Mouse (Mus musculus): ENCODE data around the gene Slc35e3. TPM values are rescaled to one million over a fixed set of nuclear protein-coding genes. Genes with fewer than 3 reads are reported as not detected.

Slc35e3 gene
- polyA plus RNA-seq, 1 experiment from 2014 or later = 8.2 TPM

DNA sequence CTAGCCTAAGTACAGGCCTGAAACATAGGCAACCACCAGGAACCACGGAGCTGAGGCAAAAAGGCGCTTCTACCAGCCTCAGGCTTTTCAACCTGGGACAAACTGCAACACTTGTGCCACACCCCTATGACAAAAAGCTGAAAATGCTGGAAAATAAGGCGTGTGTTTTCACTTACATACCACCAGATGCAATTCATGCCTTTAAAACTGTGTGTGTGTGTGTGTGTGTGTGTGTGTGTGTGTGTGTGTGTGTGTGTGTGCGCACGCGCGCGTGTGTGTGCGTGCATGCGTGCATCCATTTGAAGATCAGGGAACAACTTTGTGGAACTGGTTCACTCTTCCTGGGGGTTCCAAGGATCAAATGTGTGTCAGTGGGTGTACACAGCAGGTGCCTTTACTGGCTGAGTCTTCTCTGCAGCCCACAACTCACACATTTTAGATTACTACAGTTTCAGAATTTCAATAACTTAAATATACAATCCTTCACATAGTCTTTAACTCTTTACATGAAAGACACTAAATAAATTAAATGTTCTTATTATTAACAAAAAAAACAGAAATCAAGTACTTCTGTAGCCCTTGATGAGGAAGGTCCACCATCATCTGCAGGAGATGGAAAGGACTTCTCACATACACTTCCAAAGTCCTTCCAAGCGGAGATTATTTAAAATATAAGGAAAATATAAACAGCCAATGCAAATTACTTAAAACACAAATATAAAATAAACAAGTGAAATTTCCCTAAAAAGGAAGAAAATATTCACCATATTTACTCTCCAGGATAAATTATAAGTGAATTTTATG is 56.7 kb downstream of the Slc35e3 start:
- Histone ChIP-seq H3K4me3 (no peak overlapping the region), H3K36me3 (peaks cover 65% of the 10 kb centered on the region), H3K27me3 (replicated peaks) (no peaks in the 10 kb centered on the region), H3K9ac (no peak overlapping the region), H3K4me1 (no peaks in the 10 kb centered on the region), H3K27ac (replicated peaks) (no peak overlapping the region), H3K4me2 (no peak overlapping the region), H3K9me3 (no peaks in the 10 kb centered on the region)
- ATAC-seq (ENCODE audit: extremely low read depth, insufficient number of reproducible peaks, low FRiP score, low TSS enrichment) = no peak
- 91% methylated on average over 11 of the region's 11 CpGs for WGBS

DNA sequence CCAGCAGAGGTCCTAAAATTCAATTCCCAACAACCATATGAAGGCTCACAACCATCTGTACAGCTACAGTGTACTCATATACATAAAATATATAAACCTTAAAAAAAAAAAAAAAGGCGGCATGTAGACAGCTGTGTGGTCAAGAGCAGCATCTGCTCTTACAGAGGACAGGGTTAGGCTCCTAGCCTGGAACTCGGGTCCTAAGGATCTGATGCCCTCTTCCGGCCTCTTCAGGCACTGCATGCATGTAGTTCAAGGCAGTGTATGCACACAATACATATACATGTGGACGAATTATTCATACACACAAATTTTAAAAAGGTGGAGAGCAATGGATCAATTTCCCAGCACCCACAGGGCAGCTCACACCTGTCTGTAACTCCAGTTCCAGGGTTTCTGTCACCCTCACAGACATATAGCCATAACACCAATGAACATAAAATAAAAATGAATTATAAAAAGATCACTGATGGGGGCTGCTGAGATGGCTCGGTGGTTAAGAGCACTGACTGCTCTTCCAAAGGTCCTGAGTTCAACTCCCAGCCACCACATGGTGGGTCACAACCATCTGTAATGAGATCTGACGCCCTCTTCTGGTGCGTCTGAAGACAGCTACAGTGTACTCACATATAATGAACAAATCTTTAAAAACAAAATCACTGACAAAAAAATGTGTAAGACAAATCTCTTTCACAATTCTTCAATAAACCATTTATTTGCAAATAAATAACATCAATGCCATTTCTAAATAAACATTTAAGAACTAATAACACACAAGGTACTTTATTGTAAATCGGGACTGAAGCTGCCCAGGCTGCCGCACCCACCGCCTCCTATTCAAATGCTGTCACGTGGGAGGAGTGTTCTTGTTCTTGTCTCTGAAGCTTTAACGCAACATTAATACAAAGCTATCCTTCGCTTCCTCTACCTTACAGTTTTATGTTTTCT is 57.7 kb downstream of the Slc35e3 start:
- H3K27me3 ChIP-seq (replicated peaks) = no peaks in the 10 kb centered on the region
- H3K4me1 ChIP-seq = no peaks in the 10 kb centered on the region
- peaks cover 57% of the 10 kb centered on the region for H3K36me3 ChIP-seq
- ATAC-seq (ENCODE audit: extremely low read depth, insufficient number of reproducible peaks, low FRiP score, low TSS enrichment) = no peak
- no peak overlapping the region for H3K9ac ChIP-seq
- no peaks in the 10 kb centered on the region for H3K9me3 ChIP-seq
- WGBS = 82% methylated on average over 13 of the region's 13 CpGs
- no peak overlapping the region for H3K4me3 ChIP-seq
- no peak overlapping the region for H3K27ac ChIP-seq (replicated peaks)
- no peak overlapping the region for H3K4me2 ChIP-seq

DNA sequence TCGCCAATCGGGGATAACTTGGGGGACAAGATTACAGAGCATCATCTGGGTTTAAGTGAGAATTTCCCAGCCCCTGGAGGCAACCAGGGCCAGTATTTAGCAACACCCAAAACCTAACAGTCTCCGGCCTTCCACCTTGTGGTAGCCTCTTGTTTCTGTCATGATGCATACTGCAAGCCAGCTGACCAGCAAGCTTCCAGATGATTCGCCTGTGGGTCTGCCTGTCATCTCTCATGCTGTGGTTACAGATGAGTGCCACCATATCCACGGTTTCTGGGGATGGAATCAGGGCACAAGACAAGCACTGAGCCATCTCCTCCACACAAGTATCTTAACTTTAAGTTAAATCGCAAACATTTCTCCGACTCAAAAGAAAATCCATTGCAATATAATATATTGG is 58.6 kb downstream of the Slc35e3 start:
- H3K27ac ChIP-seq (replicated peaks) = no peak overlapping the region
- no peak for ATAC-seq (ENCODE audit: extremely low read depth, insufficient number of reproducible peaks, low FRiP score, low TSS enrichment)
- H3K27me3 ChIP-seq (replicated peaks) = no peaks in the 10 kb centered on the region
- no peak overlapping the region for H3K4me2 ChIP-seq
- peaks cover 49% of the 10 kb centered on the region for H3K36me3 ChIP-seq
- no peak overlapping the region for H3K9ac ChIP-seq
- 84% methylated on average over 7 of the region's 7 CpGs for WGBS
- no peak overlapping the region for H3K4me3 ChIP-seq
- no peaks in the 10 kb centered on the region for H3K4me1 ChIP-seq
- no peaks in the 10 kb centered on the region for H3K9me3 ChIP-seq

DNA sequence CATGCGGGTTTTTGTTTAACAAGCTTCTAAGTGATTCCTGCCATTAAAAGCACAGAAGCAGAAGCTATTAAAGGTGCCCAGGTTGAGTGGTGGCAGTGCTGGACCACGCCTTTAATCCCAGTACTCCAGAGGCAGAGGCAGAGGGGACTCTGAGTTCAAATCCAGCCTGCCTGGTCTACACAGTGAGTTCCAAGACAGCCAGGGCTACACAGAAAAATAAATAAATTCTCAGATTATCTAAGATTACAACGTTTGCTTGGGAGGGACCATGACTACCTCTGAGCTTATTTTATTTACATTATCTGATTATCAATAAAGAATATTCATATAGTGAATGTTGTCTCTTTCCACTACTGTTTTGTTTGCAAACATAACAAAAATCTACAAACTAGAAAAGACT is 59.1 kb downstream of the Slc35e3 start:
- Histone ChIP-seq H3K4me3 (no peak overlapping the region), H3K27me3 (replicated peaks) (no peaks in the 10 kb centered on the region), H3K9ac (no peak overlapping the region), H3K27ac (replicated peaks) (no peak overlapping the region), H3K9me3 (no peaks in the 10 kb centered on the region), H3K4me1 (no peaks in the 10 kb centered on the region), H3K36me3 (peaks cover 44% of the 10 kb centered on the region), H3K4me2 (no peak overlapping the region)
- ATAC-seq (ENCODE audit: extremely low read depth, insufficient number of reproducible peaks, low FRiP score, low TSS enrichment) = no peak
- 70% methylated on average over 3 of the region's 3 CpGs for whole genome bisulfite sequencing

DNA sequence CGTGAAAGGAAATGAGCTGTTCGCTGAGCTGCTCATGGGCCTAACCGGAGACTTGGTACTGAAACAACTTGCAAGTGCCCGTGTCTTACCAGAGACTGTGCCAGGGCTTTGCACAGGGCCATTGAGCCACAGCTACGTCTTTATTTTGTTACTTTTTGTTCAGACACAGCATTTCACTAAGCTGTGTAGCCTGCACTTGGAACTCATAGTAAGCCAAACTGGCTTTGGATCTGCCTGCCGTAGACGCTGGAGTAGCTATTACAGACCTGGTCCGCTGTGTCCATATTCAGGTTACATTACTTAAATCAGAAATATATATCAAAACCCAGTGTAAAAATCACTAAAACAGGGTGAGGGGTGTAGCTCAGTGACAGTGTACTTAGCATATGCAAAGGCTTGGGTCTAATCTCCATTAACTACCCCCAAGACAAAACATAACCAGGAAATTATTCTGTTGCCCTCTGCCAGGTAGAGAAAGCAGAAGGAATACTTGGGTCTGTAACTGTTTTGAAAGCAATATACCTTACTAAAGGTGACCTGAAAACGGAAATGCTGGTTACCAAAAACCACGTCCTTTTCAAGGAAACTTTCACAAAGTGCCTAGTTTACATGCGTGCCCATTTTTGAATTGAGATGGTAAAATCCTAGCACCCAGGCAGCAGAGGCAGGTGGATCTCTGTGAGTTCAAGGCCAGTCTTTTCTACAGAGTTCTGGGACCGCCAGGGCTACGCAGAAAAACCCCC is 60.1 kb downstream of the Slc35e3 start:
- H3K4me3 ChIP-seq = no peak overlapping the region
- peaks cover 35% of the 10 kb centered on the region for H3K36me3 ChIP-seq
- H3K9me3 ChIP-seq = no peaks in the 10 kb centered on the region
- no peak overlapping the region for H3K27ac ChIP-seq (replicated peaks)
- 87% methylated on average over 13 of the region's 13 CpGs for WGBS
- no peak for ATAC-seq (ENCODE audit: extremely low read depth, insufficient number of reproducible peaks, low FRiP score, low TSS enrichment)
- no peak overlapping the region for H3K9ac ChIP-seq
- no peaks in the 10 kb centered on the region for H3K4me1 ChIP-seq
- H3K4me2 ChIP-seq = no peak overlapping the region
- 0 out of 2 replicates have a peak, but pooled peaks cover 6% of the 10 kb centered on the region for H3K27me3 ChIP-seq (replicated peaks)

DNA sequence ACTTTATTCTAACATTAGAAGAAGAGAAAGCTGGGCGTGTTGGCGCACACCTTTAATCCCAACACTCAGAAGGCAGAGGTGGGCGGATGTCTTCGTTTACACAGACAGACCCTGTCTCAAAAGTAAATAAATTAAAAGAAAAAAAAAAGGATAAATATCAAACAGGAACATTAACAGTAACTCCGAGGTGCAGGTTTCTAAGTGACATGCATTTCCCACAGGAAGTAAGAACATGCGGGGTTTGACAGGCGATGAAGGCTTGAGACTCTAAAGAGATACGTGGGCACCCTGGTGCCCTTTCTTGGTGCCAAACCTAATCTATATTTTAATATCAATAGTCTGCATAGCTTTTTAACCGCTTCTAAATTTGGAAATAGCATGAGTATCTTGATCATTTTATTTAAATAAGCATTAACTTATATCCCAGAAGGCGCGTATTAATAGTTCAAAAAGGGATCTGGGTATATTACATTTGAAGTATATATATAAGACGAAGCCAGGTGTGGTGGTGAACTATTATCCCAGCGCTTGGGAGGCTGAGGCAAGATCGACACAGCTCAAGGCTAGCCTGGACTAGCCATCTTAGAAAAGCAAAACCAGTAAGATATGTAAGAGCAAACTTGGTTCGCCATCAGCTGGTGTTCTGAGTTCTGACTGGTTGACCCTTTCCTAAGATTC is 60.9 kb downstream of the Slc35e3 start:
- Histone ChIP-seq H3K4me2 (no peak overlapping the region), H3K9ac (no peak overlapping the region), H3K4me3 (no peak overlapping the region), H3K27ac (replicated peaks) (no peak overlapping the region), H3K36me3 (peaks cover 28% of the 10 kb centered on the region), H3K4me1 (no peaks in the 10 kb centered on the region), H3K9me3 (no peaks in the 10 kb centered on the region), H3K27me3 (replicated peaks) (0 out of 2 replicates have a peak, but pooled peaks cover 9% of the 10 kb centered on the region)
- 83% methylated on average over 15 of the region's 15 CpGs for WGBS
- no peak for ATAC-seq (ENCODE audit: extremely low read depth, insufficient number of reproducible peaks, low FRiP score, low TSS enrichment)

DNA sequence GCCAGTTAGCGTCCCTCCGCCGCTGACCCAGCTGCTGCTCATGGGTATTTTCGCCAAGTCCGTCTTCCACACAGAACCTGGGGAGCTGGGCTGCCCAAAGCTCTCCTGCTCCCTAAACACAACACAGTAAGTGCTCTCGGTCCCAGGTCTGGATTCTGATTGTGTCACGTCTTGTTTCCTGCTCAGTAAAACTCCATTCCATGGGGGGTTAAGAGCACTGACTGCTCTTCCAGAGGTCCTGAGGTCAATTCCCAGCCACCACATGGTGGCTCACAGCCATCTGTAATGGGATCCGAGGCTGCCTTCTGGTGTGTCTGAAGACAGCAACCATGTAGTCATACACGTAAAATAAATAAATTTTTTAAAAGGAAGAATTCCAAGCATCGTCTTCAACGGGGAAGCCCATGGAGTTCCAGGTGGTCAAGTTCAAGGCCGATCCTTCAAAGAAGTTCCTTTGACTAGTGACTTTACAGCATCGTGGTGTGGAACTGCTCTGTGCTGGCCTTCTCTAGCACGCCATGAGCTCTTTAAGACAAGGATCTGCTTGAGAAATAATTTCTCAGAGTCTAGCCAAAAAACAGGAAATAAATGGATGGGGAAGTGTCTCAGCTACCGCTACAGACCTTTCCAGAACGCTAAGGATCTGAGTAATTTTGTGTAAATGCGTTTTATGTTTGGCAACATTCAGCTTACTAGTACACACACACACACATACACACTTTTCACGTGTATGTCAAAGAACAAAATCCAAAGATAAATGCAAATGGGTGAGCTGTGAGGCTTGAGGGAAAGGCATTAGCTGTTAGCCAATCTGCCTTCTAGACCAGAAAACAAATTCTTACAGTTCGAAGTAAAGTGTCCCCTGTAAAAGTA is 61.6 kb downstream of the Slc35e3 start:
- Histone ChIP-seq H3K9me3 (no peaks in the 10 kb centered on the region), H3K9ac (no peak overlapping the region), H3K4me1 (no peaks in the 10 kb centered on the region), H3K4me3 (no peak overlapping the region), H3K4me2 (no peak overlapping the region), H3K27ac (replicated peaks) (no peak overlapping the region), H3K36me3 (peaks cover 21% of the 10 kb centered on the region), H3K27me3 (replicated peaks) (0 out of 2 replicates have a peak, but pooled peaks cover 11% of the 10 kb centered on the region)
- 76% methylated on average over 19 of the region's 19 CpGs for WGBS
- no peak for ATAC-seq (ENCODE audit: extremely low read depth, insufficient number of reproducible peaks, low FRiP score, low TSS enrichment)

DNA sequence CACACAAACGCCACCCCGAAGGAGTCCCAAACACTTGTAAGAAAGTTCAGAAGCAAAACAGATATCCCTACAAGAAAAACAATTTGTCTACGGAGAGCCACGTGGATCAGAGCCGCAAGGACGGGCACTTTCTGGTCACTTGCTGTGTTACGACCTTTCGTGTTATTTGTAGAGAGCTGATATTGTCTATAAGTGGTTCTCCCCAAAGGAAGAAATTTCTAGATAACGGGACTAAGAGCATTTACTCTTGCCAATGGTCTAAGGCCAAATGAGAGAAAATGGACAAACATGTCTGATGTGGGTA is 62.5 kb downstream of the Slc35e3 start:
- no peak overlapping the region for H3K27ac ChIP-seq (replicated peaks)
- no peaks in the 10 kb centered on the region for H3K9me3 ChIP-seq
- peaks cover 13% of the 10 kb centered on the region for H3K36me3 ChIP-seq
- no peak overlapping the region for H3K4me2 ChIP-seq
- ATAC-seq (ENCODE audit: extremely low read depth, insufficient number of reproducible peaks, low FRiP score, low TSS enrichment) = no peak
- H3K27me3 ChIP-seq (replicated peaks) = peaks cover 18% of the 10 kb centered on the region; the same call in 1 of the 2 replicates
- H3K9ac ChIP-seq = no peak overlapping the region
- WGBS = 80% methylated on average over 9 of the region's 9 CpGs
- no peaks in the 10 kb centered on the region for H3K4me1 ChIP-seq
- H3K4me3 ChIP-seq = no peak overlapping the region

Measured in heart, embryonic 13.5 days (tissue).